Mouse (Mus musculus) cerebellum, adult 2 months (tissue): ENCODE data around the gene P2rx1. TPM values are rescaled to one million over a fixed set of nuclear protein-coding genes. Genes with fewer than 3 reads are reported as not detected.

ENCODE experiments used
- DNase-seq, 2 experiments: peaks; one replicate each; pipeline ENCODE4 v3.0.0; 2021
- H3K27ac ChIP-seq: fragments of 200-500 bp; 2 replicates; pipeline ENCODE4 v1.5.1; 2012; ENCODE audit warnings: low read length, control low read depth, inconsistent platforms; ENCODE audit not compliant: insufficient read depth
- H3K27me3 ChIP-seq: fragments of 200-500 bp; 2 replicates; pipeline ENCODE4 v1.6.1; 2012; ENCODE audit warnings: inconsistent platforms, mild to moderate bottlenecking, low read length, moderate library complexity; ENCODE audit not compliant: control insufficient read depth, insufficient read depth
- H3K4me1 ChIP-seq: fragments of 200-500 bp; 2 replicates; pipeline ENCODE4 v1.6.1; 2011; ENCODE audit warnings: low read length; ENCODE audit not compliant: control insufficient read depth, insufficient read depth
- H3K4me3 ChIP-seq: fragments of 200-500 bp; replicated peaks from 2 replicates; pipeline ENCODE3; 2011; ENCODE audit warnings: mild to moderate bottlenecking, low read depth, low read length, control low read depth; ENCODE audit not compliant: insufficient read depth
- CTCF ChIP-seq: fragments of 200-500 bp; IDR thresholded peaks from 2 replicates; pipeline ENCODE4 v1.5.1; 2011; ENCODE audit warnings: low read depth, mild to moderate bottlenecking, control low read depth, low read length, moderate library complexity, borderline replicate concordance; ENCODE audit not compliant: insufficient read depth
- POLR2A ChIP-seq: fragments of 200-500 bp; IDR thresholded peaks from 2 replicates; pipeline ENCODE4 v1.6.1; 2011; ENCODE audit warnings: low read length, control low read depth, borderline replicate concordance; ENCODE audit not compliant: insufficient read depth
- WGBS: fragments of 180-500 bp; shearing (Covaris S2); methylation state at CpG from one replicate; pipeline ENCODE4 v1.1.7; 2018; 5-methylcytosine and 5-hydroxymethylcytosine counted together
- polyA plus RNA-seq: library from polyadenylated mRNA; depleted of rRNA; stranded (reverse); fragments of >200 nt; gene quantifications from 2 replicates; pipeline ENCODE4 v1.2.3, GENCODE M21; 2012

P2rx1 gene
- polyA plus RNA-seq, 1 experiment = 0.41 TPM

- peak in 1 of 2 experiments; percentile 56 for DNase-seq
- WGBS = 71% methylated on average over 11 of the region's 11 CpGs
Measured at GRCm38 (mm10) chr11:73007698-73008481, 9.0 kb downstream of the P2rx1 start.

GRCm38 (mm10) chr11:73008826-73009225 is 9.9 kb downstream of the P2rx1 start:
- no peaks in the 10 kb centered on the region for H3K27me3 ChIP-seq
- WGBS = 48% methylated on average over 2 of the region's 2 CpGs
- H3K4me1 ChIP-seq = peaks cover 16% of the 10 kb centered on the region
- peak in 1 of 2 experiments; percentile 21 for DNase-seq
- H3K4me3 ChIP-seq = no peak overlapping the region
- TF ChIP-seq CTCF (no peak), POLR2A (no peak)
- no peak overlapping the region for H3K27ac ChIP-seq

More at GRCm38 (mm10) chr11:73007698-73008481, 9.0 kb downstream of the P2rx1 start:
- H3K27me3 ChIP-seq = no peaks in the 10 kb centered on the region
- TF ChIP-seq CTCF (peak; percentile 64), POLR2A (no peak)
- H3K4me1 ChIP-seq = peaks cover 16% of the 10 kb centered on the region
- no peak overlapping the region for H3K4me3 ChIP-seq
- H3K27ac ChIP-seq = no peak overlapping the region

- no peaks in the 10 kb centered on the region for H3K27me3 ChIP-seq
- H3K4me1 ChIP-seq = peaks cover 19% of the 10 kb centered on the region
- H3K27ac ChIP-seq = no peak overlapping the region
- WGBS = 9% methylated on average over 13 of the region's 13 CpGs
- no peak for TF ChIP-seq POLR2A
- no peak for TF ChIP-seq CTCF
- peak; percentile 81 to 85 for DNase-seq
- no peak overlapping the region for H3K4me3 ChIP-seq
Measured at GRCm38 (mm10) chr11:73009531-73010274, 10.8 kb downstream of the P2rx1 start.

- Histone ChIP-seq H3K27me3 (no peaks in the 10 kb centered on the region), H3K27ac (no peak overlapping the region), H3K4me1 (peaks cover 37% of the 10 kb centered on the region), H3K4me3 (no peak overlapping the region)
- TF ChIP-seq POLR2A (no peak), CTCF (no peak)
- WGBS = 81% methylated on average over 5 of the region's 5 CpGs
- DNase-seq = peak in 1 of 2 experiments; percentile 36
Measured at GRCm38 (mm10) chr11:73013981-73014380, 15.1 kb downstream of the P2rx1 start.

GRCm38 (mm10) chr11:73014831-73015344 is 16.0 kb downstream of the P2rx1 start:
- WGBS = 16% methylated on average over 4 of the region's 4 CpGs
- Histone ChIP-seq H3K27me3 (no peaks in the 10 kb centered on the region), H3K4me1 (peaks cover 32% of the 10 kb centered on the region), H3K27ac (peak overlapping the region; percentile 38), H3K4me3 (no peak overlapping the region)
- peak; percentile 81 to 86 for DNase-seq
- TF ChIP-seq CTCF (no peak), POLR2A (no peak)

GRCm38 (mm10) chr11:73015391-73016102 is 16.6 kb downstream of the P2rx1 start:
- TF ChIP-seq POLR2A = no peak
- no peak for TF ChIP-seq CTCF
- peak; percentile 77 to 84 for DNase-seq
- WGBS = 15% methylated on average over 5 of the region's 5 CpGs
- peak overlapping the region; percentile 87 for H3K27ac ChIP-seq
- no peak overlapping the region for H3K4me3 ChIP-seq
- no peaks in the 10 kb centered on the region for H3K27me3 ChIP-seq
- peaks cover 35% of the 10 kb centered on the region for H3K4me1 ChIP-seq

GRCm38 (mm10) chr11:73016103-73016420 is 17.2 kb downstream of the P2rx1 start:
- TF ChIP-seq POLR2A (no peak), CTCF (no peak)
- WGBS = 9% methylated on average over 6 of the region's 6 CpGs
- Histone ChIP-seq H3K4me3 (no peak overlapping the region), H3K27me3 (no peaks in the 10 kb centered on the region), H3K4me1 (peaks cover 40% of the 10 kb centered on the region), H3K27ac (peak overlapping the region; percentile 87)
- no peak for DNase-seq
